Mouse (Mus musculus): Measurements from ENCODE around the gene Ncbp1. TPM values are rescaled to one million over a fixed set of nuclear protein-coding genes. Genes with fewer than 3 reads are reported as not detected.

The Ncbp1 gene
- polyA plus RNA-seq, 1 experiment from 2014 or later: 141 TPM

DNA sequence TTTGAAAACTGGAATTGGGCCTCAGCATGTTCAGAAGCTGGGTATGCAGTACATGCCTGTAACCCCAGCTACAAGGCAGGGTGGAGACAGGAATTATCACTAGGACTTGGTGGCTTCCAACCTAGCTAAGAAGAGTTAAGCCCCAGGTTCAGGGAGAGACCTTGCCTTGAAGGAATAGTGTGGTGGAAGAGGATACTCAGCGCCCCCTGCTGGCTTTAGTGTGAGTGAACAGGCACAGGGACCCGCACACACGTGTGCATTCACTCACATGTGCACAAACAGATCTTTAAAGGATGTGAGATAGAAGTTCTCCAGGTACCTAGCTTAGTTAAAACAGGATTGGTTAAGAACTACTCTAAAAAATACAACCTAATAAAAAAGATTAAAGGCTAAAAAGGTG is 5.9 kb downstream of the Ncbp1 start:
- 72% methylated on average over 3 of the region's 3 CpGs for WGBS
- Histone ChIP-seq H3K4me3 (no peak overlapping the region), H3K27me3 (ENCODE audit: poor library complexity, severe bottlenecking) (no peaks in the 10 kb centered on the region), H3K9me3 (no peaks in the 10 kb centered on the region), H3K36me3 (replicated peaks) (peaks cover 71% of the 10 kb centered on the region), H3K4me1 (peaks cover 13% of the 10 kb centered on the region), H3K27ac (no peak overlapping the region)
- DNase-seq (ENCODE audit: extremely low spot score, low spot score): no peak

DNA sequence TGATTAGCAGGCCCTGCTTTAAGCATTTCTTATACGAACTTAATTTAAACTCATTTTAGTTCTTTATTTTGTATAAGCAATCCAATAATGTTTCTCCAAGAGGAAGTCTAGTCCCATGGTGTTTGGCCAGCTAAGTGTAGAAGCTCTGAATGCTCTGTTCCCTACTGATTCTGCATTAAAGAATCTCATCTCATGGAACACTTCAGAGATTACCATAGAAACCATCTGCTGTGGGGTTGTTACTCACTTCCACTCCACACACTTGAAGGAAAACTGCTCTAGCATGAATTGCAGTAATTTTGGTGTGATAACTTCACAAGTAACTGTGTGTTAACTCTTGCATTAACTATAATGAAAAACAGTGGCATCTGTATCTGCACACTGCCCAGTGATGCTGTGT is 8.5 kb downstream of the Ncbp1 start:
- no peak overlapping the region for H3K27ac ChIP-seq
- H3K4me1 ChIP-seq: no peaks in the 10 kb centered on the region
- no peaks in the 10 kb centered on the region for H3K9me3 ChIP-seq
- peaks cover 96% of the 10 kb centered on the region for H3K36me3 ChIP-seq (replicated peaks)
- H3K4me3 ChIP-seq: no peak overlapping the region
- WGBS: 97% methylated on average over 1 of the region's 1 CpGs
- DNase-seq (ENCODE audit: extremely low spot score, low spot score): no peak
- no peaks in the 10 kb centered on the region for H3K27me3 ChIP-seq (ENCODE audit: poor library complexity, severe bottlenecking)

DNA sequence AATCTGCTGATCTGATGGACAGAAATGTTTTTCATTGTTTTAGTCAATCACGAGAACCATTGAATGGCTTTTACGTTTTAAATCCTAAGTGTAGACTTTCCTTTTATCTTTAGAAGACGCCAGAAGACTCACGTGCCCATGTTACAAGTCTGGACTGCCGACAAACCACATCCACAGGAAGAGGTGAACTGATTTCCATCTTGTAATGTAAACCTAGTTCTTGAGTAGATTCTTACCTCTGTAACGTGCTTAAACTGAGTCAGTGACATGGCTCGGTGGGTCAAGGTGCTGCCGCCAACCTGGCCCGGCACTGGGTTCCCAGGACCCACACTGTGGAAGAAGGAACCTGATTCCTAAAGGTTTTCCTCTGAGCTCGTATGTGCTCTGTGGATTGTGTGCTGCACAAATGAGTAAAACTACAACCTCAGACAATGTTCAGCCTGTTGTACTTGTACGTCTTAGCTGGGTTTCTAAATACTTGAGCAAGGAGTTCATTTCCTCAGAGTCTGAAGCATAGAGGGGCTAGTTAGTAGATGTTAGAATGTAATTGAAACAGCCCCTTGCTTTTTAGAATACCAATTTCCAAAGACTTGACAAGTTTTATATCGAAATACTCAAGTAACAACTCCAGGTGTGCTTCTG is 13.6 kb downstream of the Ncbp1 start:
- H3K36me3 ChIP-seq (replicated peaks): peaks cover 98% of the 10 kb centered on the region
- WGBS: 94% methylated on average over 12 of the region's 12 CpGs
- no peak for DNase-seq (ENCODE audit: extremely low spot score, low spot score)

DNA sequence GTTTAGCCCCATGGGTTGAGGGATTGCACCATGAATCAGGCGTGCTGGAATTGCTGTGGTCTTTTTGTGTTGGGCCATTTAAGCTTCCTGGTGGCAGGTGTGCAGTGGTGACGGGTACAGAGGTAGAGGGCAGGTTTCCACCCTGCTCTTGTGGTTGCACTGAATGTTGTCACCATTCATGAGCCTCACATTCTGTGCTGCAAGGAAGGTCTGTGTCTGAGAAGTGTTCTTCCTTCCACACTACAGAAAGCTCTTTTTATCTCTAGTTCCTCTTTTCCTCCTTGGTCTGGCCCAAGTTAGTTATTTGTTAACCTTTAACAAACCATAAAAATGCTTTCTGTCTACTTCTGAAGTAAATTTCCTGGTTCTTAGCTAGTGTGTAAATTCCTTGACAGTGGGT is 25.6 kb downstream of the Ncbp1 start:
- no peaks in the 10 kb centered on the region for H3K27me3 ChIP-seq (ENCODE audit: poor library complexity, severe bottlenecking)
- H3K9me3 ChIP-seq: no peaks in the 10 kb centered on the region
- DNase-seq (ENCODE audit: extremely low spot score, low spot score): no peak
- WGBS: 88% methylated on average over 2 of the region's 2 CpGs
- no peak overlapping the region for H3K27ac ChIP-seq
- peaks cover 100% of the 10 kb centered on the region for H3K36me3 ChIP-seq (replicated peaks)
- no peak overlapping the region for H3K4me3 ChIP-seq
- no peaks in the 10 kb centered on the region for H3K4me1 ChIP-seq

More for the DNA sequence above, 13.6 kb downstream of the Ncbp1 start:
- H3K27me3 ChIP-seq (ENCODE audit: poor library complexity, severe bottlenecking): no peaks in the 10 kb centered on the region
- H3K27ac ChIP-seq: no peak overlapping the region
- no peaks in the 10 kb centered on the region for H3K4me1 ChIP-seq
- no peak overlapping the region for H3K4me3 ChIP-seq
- H3K9me3 ChIP-seq: no peaks in the 10 kb centered on the region

DNA sequence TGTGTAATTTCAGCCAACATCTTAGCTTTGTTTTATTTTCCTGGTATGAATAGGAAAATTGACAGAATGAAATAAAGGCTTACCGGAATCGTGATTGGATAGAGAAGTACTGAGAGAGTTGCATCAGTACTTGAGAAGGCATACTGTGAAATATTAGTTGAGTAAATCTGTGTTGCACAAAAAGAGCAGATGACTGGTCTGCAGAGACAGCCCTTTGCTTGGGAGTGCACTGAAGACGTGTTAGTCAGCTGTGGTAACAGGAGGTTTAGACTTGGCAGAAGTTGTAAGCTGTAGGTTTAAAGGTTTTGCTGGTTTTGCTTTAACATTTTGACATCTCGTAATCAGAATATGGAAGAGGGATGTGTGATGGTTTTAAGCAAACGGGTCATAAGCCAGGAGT is 27.4 kb downstream of the Ncbp1 start:
- no peaks in the 10 kb centered on the region for H3K9me3 ChIP-seq
- WGBS: 95% methylated on average over 5 of the region's 5 CpGs
- no peaks in the 10 kb centered on the region for H3K27me3 ChIP-seq (ENCODE audit: poor library complexity, severe bottlenecking)
- no peak overlapping the region for H3K27ac ChIP-seq
- peaks cover 100% of the 10 kb centered on the region for H3K36me3 ChIP-seq (replicated peaks)
- DNase-seq (ENCODE audit: extremely low spot score, low spot score): no peak
- no peak overlapping the region for H3K4me3 ChIP-seq
- no peaks in the 10 kb centered on the region for H3K4me1 ChIP-seq

DNA sequence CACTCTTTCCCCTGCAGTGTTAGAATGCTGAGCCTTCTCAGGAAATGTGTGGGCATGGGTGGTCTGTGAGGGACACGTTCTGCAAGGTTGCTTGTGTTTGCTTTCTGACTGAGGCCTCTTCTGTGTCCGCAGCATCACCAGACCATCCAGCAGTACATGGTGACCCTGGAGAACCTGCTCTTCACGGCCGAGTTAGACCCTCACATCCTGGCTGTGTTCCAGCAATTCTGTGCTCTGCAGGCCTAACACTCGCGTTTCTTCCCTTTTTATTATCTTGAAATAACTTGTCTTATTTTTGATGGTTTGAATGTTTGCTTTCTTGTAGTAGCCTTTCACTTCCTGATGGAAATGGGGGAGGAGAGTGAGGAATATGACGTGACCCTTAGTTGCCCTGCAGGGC is 33.3 kb downstream of the Ncbp1 start:
- H3K4me1 ChIP-seq: no peaks in the 10 kb centered on the region
- H3K9me3 ChIP-seq: no peaks in the 10 kb centered on the region
- no peaks in the 10 kb centered on the region for H3K27me3 ChIP-seq (ENCODE audit: poor library complexity, severe bottlenecking)
- no peak overlapping the region for H3K4me3 ChIP-seq
- no peak overlapping the region for H3K27ac ChIP-seq
- WGBS: 92% methylated on average over 7 of the region's 7 CpGs
- no peak for DNase-seq (ENCODE audit: extremely low spot score, low spot score)
- H3K36me3 ChIP-seq (replicated peaks): peaks cover 100% of the 10 kb centered on the region

DNA sequence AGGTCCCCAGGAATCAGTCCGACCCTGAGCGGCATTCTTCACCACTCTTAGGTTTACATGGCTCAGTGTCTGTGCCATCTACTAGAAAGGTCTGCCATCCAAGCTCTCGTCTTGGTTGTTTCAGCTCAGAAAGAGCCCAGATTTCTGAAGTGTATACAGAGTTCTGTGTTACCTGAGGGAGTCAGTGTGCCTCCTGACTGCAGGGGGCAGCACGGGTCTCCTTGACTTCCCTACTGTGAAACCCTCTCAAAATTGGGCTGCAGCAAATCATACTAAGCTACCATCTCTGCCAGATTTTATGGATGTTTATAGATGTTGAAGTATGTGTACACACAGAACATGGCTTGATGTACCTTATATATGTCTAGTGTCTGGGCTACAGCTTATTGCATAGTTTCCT is 37.9 kb downstream of the Ncbp1 start:
- DNase-seq (ENCODE audit: extremely low spot score, low spot score): no peak
- whole genome bisulfite sequencing: 80% methylated on average over 4 of the region's 4 CpGs
- 0 out of 2 replicates have a peak, but pooled peaks cover 4% of the 10 kb centered on the region for H3K4me1 ChIP-seq
- H3K9me3 ChIP-seq: no peaks in the 10 kb centered on the region
- H3K4me3 ChIP-seq: no peak overlapping the region
- no peak overlapping the region for H3K27ac ChIP-seq
- H3K27me3 ChIP-seq (ENCODE audit: poor library complexity, severe bottlenecking): no peaks in the 10 kb centered on the region
- H3K36me3 ChIP-seq (replicated peaks): peaks cover 100% of the 10 kb centered on the region

DNA sequence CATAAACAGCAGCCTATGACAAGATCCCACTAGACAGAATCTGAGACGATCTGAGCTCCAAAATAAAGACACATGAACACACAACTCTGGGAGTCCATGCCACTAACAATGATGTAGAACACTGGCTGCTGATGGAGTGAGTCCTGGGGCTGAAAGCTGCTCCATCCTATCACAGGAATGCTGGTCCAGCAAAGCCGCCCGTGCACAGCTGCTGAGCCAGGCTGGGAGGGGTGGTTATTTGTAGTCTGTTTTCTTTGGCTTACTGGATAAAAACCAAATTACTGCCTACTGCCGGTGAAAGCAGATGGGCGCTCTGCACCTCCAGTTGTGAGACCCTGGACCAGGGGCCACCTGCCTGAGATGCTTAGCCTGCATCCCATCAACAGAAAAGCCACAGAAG is 38.6 kb downstream of the Ncbp1 start:
- Histone ChIP-seq H3K4me3 (no peak overlapping the region), H3K4me1 (0 out of 2 replicates have a peak, but pooled peaks cover 5% of the 10 kb centered on the region), H3K9me3 (no peaks in the 10 kb centered on the region), H3K27ac (no peak overlapping the region), H3K27me3 (ENCODE audit: poor library complexity, severe bottlenecking) (no peaks in the 10 kb centered on the region), H3K36me3 (replicated peaks) (peaks cover 100% of the 10 kb centered on the region)
- WGBS: 85% methylated on average over 5 of the region's 5 CpGs
- no peak for DNase-seq (ENCODE audit: extremely low spot score, low spot score)

DNA sequence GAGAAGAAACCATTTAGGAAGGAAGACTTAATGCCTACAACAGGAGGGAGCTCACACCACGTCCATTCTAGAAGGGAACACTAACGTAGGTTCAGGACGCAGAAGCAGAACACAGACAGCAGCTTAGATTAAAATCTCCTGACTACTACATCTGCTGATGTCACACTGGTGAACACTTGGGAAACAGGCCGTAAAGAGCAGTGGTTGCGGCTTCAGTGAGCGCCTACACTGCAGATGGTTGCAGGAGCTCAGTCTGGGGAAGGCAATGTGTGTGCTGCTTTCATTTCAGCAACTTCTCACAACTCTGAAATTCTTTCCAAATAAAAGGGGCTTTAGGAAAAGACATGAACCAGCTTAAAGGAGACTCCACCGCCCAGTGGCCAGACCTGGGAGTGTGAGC is 39.1 kb downstream of the Ncbp1 start:
- peaks cover 100% of the 10 kb centered on the region for H3K36me3 ChIP-seq (replicated peaks)
- no peak for DNase-seq (ENCODE audit: extremely low spot score, low spot score)
- 87% methylated on average over 7 of the region's 7 CpGs for WGBS
- H3K4me3 ChIP-seq: no peak overlapping the region
- 0 out of 2 replicates have a peak, but pooled peaks cover 5% of the 10 kb centered on the region for H3K4me1 ChIP-seq
- H3K9me3 ChIP-seq: no peaks in the 10 kb centered on the region
- no peak overlapping the region for H3K27ac ChIP-seq
- H3K27me3 ChIP-seq (ENCODE audit: poor library complexity, severe bottlenecking): no peaks in the 10 kb centered on the region

DNA sequence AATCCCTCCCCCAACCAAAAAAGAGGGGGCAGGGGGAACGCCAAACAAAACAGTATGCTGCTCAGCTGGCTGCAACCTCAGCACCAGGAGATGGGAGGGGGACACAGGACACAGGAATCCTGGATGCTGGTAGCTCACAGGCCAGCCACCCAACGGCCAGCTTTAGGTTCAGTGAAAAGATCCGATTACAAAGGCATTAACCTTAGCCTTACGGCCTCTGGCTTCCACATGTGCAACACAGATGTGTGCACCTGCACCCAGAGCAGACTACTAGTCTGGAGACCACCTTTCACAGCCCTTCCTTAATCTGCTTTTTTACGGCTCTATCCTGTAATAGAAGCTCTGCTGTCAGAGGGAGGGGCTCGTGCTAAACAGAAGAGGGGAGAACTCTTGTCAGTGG is 42.8 kb downstream of the Ncbp1 start:
- H3K36me3 ChIP-seq (replicated peaks): peaks cover 98% of the 10 kb centered on the region
- H3K4me3 ChIP-seq: no peak overlapping the region
- 0 out of 2 replicates have a peak, but pooled peaks cover 5% of the 10 kb centered on the region for H3K4me1 ChIP-seq
- no peaks in the 10 kb centered on the region for H3K9me3 ChIP-seq
- no peak overlapping the region for H3K27ac ChIP-seq
- no peak for DNase-seq (ENCODE audit: extremely low spot score, low spot score)
- 67% methylated on average over 6 of the region's 6 CpGs for WGBS
- H3K27me3 ChIP-seq (ENCODE audit: poor library complexity, severe bottlenecking): no peaks in the 10 kb centered on the region

DNA sequence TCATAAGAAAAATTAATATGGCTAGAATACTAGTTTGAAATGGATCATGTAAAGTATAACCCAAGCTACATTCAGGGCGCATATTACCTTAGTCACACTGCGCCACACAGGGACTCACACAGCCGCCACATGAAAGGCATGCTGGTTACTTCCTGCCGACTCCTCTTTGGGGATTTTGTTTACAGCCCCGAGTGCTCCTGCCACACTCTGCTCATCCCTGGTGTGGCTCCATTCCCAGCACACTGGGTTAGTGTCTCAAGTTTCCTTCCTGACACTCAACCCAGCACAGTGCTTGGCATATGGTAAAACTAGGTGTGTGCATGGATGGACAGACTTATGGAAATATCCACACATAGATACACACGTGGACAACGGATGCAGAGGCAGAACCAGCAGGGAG is 43.8 kb downstream of the Ncbp1 start:
- DNase-seq (ENCODE audit: extremely low spot score, low spot score): no peak
- WGBS: 94% methylated on average over 7 of the region's 7 CpGs
- H3K36me3 ChIP-seq (replicated peaks): peaks cover 92% of the 10 kb centered on the region

DNA sequence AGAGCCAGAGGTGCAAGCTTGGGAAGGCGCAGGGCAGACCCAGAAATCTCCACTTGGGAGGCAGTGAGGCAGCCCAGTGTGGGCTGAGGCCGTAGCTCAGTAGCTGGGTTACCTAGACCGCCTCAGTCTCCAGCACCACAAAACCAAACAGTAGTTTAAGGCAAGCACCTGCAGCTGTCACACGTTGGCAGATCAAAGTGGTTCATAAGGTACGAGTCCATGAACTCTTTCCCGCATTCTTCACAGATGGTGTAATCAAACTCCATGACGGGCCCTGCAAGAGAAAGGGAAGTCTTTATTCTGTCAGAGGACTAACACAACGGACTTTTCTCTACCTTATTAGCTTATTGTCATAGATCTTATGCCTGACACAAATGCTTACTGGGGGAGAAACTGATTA is 47.0 kb downstream of the Ncbp1 start:
- Histone ChIP-seq H3K27ac (no peak overlapping the region), H3K4me3 (no peak overlapping the region), H3K36me3 (replicated peaks) (peaks cover 92% of the 10 kb centered on the region), H3K9me3 (no peaks in the 10 kb centered on the region), H3K4me1 (0 out of 2 replicates have a peak, but pooled peaks cover 5% of the 10 kb centered on the region), H3K27me3 (ENCODE audit: poor library complexity, severe bottlenecking) (no peaks in the 10 kb centered on the region)
- 84% methylated on average over 8 of the region's 8 CpGs for WGBS
- no peak for DNase-seq (ENCODE audit: extremely low spot score, low spot score)

More for the DNA sequence above, 43.8 kb downstream of the Ncbp1 start:
- Histone ChIP-seq H3K27ac (no peak overlapping the region), H3K4me1 (0 out of 2 replicates have a peak, but pooled peaks cover 5% of the 10 kb centered on the region), H3K9me3 (no peaks in the 10 kb centered on the region), H3K4me3 (no peak overlapping the region), H3K27me3 (ENCODE audit: poor library complexity, severe bottlenecking) (no peaks in the 10 kb centered on the region)

DNA sequence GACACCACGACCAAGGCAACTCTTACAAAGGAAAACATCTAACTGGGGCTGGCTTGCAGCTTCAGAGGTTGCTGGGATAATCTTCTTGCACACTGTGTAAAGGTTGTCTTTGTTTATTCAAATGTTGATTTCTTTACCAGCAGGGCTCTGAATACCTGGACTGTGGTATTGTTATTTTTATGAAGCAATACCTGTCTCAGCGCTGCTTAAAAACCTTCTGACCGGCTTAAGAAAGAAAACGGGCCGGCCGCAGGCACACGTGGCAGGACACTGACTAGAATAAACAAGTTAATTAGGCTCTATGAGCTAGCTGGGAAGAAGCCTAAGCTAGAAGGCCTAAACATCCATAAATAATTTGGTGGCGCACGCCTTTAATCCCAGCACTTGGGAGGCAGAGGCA is 47.5 kb downstream of the Ncbp1 start:
- 0 out of 2 replicates have a peak, but pooled peaks cover 5% of the 10 kb centered on the region for H3K4me1 ChIP-seq
- peaks cover 92% of the 10 kb centered on the region for H3K36me3 ChIP-seq (replicated peaks)
- no peak overlapping the region for H3K27ac ChIP-seq
- no peak overlapping the region for H3K4me3 ChIP-seq
- H3K27me3 ChIP-seq (ENCODE audit: poor library complexity, severe bottlenecking): no peaks in the 10 kb centered on the region
- DNase-seq (ENCODE audit: extremely low spot score, low spot score): no peak
- no peaks in the 10 kb centered on the region for H3K9me3 ChIP-seq
- 85% methylated on average over 9 of the region's 9 CpGs for WGBS

DNA sequence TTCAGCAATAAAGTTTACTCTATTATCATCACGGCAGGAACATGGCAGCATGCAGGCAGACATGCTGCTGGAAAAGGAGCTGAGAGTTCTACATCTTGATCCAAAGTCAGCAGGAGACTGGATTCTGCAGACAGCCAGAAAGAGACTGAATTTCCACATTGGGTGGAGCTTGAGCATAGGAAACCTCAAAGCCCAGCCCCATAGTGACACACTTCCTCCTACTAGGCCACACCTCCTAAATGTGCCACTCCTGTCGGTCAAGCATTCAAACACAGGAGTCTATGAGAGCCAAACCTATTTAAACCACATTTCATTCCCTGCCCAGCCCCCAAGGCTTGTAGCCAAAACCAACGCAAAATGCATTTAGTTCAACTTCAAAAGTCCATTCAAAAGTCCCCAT is 48.1 kb downstream of the Ncbp1 start:
- WGBS: 89% methylated on average over 3 of the region's 3 CpGs
- no peaks in the 10 kb centered on the region for H3K27me3 ChIP-seq (ENCODE audit: poor library complexity, severe bottlenecking)
- no peak overlapping the region for H3K27ac ChIP-seq
- H3K9me3 ChIP-seq: no peaks in the 10 kb centered on the region
- H3K36me3 ChIP-seq (replicated peaks): peaks cover 92% of the 10 kb centered on the region
- no peak for DNase-seq (ENCODE audit: extremely low spot score, low spot score)
- H3K4me1 ChIP-seq: no peaks in the 10 kb centered on the region
- no peak overlapping the region for H3K4me3 ChIP-seq

Data from forebrain, embryonic 10.5 days (tissue).